Mouse (Mus musculus): Measurements from ENCODE around the gene Gtf2h2. TPM values are rescaled to one million over a fixed set of nuclear protein-coding genes. Genes with fewer than 3 reads are reported as not detected.
"Not testable (repeated sequence)": the region's sequence is repeated elsewhere in the genome, so short reads cannot be mapped to it uniquely, and the experiment has no call there.

Gene Gtf2h2
- total RNA-seq, 4 experiments from 2014 or later, result 16.3 to 29.0 (median 21.0) TPM

DNA sequence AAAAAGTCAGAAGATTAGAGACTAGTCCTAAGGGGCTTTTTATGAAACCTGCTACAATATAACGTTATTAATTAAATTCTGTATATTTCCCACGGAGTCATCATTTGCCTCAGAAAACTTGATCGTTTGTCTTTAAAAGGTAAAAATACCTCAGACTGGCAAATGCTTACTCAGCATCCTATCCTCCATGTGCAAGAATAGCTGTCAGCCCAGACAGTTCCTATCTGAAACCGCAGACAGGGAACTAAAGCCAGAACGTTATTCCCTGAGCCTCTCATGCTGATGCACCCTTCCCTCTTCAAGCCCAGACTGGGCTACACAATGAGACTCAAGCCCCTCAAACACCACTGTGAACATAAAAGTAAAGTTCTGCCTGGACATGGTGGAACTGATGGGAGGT is 2.0 kb downstream of the Gtf2h2 start:
- no peak for DNase-seq (ENCODE audit: low spot score)

DNA sequence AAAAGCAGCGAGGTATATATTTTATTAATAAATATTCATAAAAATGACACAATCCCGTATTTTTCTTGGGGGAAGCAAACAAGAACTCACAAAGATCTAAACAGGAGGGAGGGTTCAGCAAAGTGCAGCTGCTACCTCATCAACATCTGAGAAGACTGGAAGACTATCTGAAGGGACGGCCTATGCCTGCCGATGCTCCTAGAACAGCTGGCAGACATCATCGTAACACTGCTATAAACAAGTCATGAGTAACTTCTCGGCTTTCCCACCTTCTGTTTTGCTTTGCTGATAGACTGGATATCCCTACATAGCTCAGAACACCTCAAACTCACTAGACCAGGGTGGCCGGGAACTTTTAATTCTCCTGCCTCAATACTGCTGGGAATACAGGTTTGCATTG is 8.8 kb downstream of the Gtf2h2 start:
- DNase-seq (ENCODE audit: low spot score), result no peak

DNA sequence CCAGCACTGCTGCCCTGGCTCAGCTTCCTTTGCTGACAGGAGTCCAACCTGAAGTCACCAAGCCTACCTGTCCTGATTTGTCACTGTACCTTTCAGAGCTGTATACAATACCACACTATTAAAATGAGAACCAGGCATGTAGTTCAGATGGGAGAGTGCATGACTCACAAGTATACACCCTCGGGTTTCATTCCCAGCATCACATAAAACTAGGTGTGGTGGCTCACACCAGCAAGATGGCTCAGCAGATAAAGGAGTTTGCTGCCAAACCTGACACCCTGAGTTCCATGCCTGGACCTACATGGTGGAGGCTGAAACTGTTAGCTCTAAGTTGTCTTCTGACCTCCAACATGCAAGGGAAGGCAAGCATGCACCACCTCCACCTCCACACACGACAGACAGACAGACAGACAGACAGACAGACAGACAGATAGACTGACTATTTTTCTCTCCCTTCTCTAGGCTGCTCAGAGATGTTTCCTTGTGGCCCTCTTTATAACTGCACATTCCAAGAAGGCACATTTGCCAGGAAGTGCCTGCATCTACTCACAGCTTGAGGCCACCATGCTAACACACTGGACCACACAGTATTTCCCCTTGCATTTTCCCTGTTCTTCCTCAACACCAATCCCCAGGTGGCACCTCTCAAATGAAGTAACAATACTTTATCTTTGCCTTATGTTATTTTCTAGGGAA is 28.7 kb downstream of the Gtf2h2 start:
- no peak for DNase-seq (ENCODE audit: low spot score)

DNA sequence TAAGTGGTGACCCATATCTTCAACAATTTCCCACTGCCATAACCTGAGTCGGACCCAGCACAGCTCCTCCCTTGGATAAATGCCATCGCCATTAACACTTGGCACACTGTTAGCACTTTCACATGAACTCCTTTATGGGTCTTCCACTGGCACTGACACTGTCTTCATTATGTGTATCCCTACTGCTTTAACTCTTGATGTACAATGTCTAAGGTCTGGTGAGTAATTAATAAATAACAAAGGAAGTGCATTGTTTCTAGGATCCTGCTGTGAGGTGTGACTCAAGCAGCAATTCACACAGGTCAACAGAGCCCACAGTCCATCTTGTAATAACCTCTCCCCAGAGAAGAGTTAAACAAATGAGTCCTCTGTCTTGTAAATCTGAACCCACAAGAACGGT is 31.0 kb downstream of the Gtf2h2 start:
- no peak for DNase-seq (ENCODE audit: low spot score)

DNA sequence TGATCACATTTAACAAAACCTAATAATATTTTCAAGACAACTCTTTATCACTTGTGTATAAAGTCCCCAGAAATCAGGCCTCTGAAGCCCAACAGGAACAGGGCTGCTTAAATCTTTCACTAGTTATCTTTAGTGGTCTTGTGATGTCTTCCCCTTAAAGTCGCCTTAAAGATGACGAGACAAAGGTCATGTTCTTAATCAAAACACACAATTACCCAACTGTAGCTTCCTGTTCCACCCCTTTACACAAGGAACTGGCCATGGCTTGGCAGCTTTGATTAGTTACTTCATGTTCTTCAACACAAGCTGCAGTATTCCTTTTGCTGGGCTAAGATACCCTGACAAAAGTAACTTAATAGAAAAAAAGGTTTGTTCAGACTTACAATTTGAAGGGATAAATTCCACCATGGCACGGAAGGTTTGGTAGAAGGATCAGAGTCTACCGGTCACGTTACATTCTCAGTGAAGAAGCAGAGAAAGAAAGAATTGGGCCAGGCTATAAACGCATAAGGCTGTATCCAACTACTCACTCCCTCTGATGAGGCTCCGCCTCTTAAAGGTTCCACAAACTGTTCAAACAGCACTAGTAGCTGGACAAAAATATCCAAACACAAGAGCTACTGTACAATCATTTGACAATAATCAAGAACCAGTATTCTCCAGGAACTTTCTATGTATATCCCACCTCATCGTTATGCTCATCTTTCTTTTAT is 39.8 kb downstream of the Gtf2h2 start, which contains the start of gene Naip1:
TSS of gene Naip1 (minus strand) at position 455 of the 713 bp plus-strand sequence.
- not testable (repeated sequence) for DNase-seq (ENCODE audit: low spot score)

DNA sequence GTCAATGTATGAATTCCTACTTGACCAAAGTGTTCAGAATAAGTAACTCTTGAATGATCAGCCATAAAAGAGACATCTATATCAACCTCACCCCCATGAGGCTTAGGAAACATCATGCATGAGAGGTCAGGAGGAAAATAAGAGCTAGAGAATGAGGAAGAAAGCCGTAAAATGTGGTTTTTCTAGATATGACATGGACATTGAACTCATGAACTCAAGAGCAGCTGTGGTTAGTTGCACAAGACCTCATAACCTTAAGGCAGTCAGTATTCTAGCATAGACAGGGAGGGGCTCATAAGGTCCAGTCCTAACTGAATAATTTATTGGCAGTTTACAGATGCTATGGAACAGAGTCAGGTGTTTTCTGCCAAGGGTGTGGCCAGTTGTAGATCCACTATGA is 42.9 kb downstream of the Gtf2h2 start:
- no peak for DNase-seq (ENCODE audit: low spot score)

DNA sequence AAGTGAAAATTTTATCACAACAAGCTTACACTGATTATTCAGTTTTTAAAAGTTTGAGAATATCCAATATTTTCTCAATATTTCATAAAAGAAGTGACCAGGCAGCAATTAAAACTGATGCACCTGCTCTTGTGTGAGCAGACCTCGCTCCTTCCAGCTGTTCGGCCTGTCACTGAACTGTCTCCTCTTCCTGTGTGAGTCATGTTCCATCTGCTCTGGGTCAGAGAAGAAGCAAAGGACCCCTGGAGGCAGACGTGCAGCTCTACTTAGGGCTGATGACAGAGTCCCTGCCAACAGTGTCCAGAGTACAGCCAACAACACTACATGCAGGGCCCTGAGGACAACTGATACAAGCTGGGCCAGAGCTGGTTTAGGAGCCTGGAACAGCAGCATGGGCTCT is 52.3 kb downstream of the Gtf2h2 start:
- no peak for DNase-seq (ENCODE audit: low spot score)

DNA sequence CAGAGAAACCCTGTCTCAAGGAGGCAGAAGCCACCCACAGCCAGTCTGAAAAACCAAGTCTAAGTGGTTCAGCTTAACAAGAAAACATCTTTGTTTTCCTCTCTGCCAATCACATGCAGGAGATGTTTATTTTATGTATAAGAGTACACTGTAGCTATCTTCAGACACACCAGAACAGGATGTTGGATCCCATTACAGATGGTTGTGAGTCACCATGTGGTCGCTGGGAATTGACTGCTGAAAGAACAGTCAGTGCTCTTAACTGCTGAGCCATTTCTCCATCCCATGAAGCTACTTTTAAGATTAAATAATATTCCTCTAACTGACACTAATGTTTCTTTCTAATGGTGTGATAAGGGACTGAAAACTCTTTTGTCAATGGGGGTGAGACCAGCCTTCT is 53.7 kb downstream of the Gtf2h2 start:
- DNase-seq (ENCODE audit: low spot score), result no peak

DNA sequence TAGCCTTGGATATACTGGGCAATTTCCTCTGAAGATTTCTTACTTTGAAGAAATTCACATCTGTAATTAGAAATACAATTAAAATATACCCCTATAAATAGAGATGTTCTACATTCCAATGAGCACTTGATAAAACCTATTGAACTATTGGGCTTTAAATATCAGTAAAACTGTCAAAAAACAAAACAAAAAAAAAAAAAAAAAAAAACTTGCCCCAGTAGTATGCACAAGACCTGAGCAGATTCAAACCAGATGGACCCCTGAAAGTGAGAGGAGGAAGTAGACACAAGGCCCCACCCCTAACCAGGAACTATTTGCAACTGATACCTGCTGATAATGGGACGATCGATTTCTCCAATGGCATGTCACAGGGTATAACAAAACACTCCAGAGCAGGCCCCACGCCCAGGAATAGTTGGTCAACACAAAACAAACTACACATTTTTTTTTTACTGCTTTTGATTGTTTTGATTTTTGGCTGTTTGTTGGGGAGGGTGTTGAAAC is 55.0 kb downstream of the Gtf2h2 start:
- DNase-seq (ENCODE audit: low spot score), result no peak

DNA sequence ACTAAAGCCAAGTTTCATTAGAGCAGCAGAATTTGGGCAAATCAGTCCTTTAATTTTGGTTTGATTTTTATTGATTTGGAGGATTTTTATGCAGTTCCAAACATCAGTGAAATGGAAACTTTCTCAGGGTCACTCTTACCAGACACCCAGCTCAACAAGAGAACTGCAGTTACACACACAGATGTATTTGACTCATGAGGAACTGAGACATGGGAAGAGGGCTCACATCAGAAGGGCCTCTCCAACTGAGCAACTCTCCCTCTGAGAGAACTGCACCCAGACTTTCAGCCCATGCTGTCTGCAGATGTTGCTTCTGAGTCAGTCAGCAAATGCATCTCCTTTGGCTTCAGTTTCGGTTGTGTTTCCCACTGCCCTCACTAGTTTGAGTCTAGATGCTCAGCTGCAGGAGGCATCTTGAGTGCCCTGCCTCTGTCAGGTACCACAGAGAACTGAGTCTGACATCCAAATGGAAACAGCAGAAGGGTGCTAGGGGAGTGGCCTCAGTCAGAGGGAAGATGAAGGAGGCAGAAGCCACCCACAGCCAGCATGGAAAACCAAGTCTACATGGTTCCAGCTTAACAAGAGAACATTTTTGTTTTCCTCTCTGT is 55.7 kb downstream of the Gtf2h2 start:
- not testable (repeated sequence) for DNase-seq (ENCODE audit: low spot score)

DNA sequence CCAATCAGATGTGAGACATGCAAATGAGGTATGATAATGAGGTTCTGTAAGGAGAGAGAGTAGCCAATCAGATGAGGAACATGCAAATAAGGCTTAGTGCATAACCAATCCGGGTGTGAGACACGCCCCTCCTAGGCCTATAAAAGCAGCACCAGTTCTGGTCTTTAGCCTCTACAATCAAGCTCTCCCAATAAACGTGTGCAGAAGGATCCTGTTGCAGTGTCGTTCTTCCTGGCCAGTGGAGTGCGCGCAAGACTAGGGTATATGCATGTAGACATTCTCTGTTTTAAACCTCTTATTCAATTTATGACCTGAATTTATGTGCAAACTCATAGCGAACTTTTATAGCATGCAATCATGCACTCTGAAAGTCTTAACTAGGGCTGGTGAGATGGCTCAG is 72.4 kb downstream of the Gtf2h2 start:
- not testable (repeated sequence) for DNase-seq (ENCODE audit: low spot score)

DNA sequence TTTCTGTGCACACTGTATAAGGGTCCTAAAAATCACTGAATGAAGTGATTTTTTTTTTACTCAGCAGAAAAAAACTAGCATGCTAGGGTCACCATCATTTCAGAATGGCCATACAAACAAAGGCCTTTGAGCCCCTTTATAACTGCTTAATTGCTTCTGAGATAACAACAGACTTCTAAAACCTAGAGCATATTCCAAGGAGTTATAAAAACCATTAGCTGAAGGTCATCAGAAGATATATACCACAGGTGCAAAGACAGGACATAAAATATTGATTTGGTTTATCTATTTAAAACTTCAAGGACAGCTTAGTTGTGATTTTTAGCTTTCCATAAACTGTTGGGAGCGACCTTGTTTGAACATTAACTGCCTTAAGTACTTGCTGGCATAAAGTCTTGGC is 78.0 kb downstream of the Gtf2h2 start:
- DNase-seq (ENCODE audit: low spot score), result no peak

Other genes starting within 250 kb of the Gtf2h2 start
- under 1 TPM; 0.19 to 0.78 (median 0.36) TPM for gene Naip5, start 246.3 kb downstream of the Gtf2h2 start, total RNA-seq (2022)
- under 1 TPM; 0.08 to 0.52 (median 0.16) TPM for gene Naip6, start 174.9 kb downstream of the Gtf2h2 start, total RNA-seq (2022)
- under 1 TPM in 1 of 4 experiments, not detected in 3; 0.46 TPM for gene Naip1, start 39.7 kb downstream of the Gtf2h2 start, total RNA-seq (2022)
- gene Ocln, start 60.1 kb upstream of the Gtf2h2 start, total RNA-seq (2022), result 1 to 10 TPM in 1 of 4 experiments, under 1 TPM in 3; 0.24 to 1.1 (median 0.66) TPM
- under 1 TPM; 0.37 to 0.90 (median 0.63) TPM for gene Marveld2, start 124.4 kb upstream of the Gtf2h2 start, total RNA-seq (2022)
- 10 to 100 TPM; 57.2 to 64.6 (median 60.3) TPM for gene Ak6, start 158.4 kb upstream of the Gtf2h2 start, total RNA-seq (2022)
- gene Rad17, start 158.5 kb upstream of the Gtf2h2 start, total RNA-seq (2022), result 10 to 100 TPM; 13.4 to 16.6 (median 15.6) TPM
- 10 to 100 TPM in 3 of 4 experiments, 1 to 10 TPM in 1; 9.1 to 14.5 (median 12.1) TPM for gene Taf9, start 159.0 kb upstream of the Gtf2h2 start, total RNA-seq (2022)
- under 1 TPM; 0.33 to 0.60 (median 0.44) TPM for gene Ccdc125, start 177.1 kb upstream of the Gtf2h2 start, total RNA-seq (2022)
- 10 to 100 TPM; 17.1 to 24.8 (median 19.6) TPM for gene Cdk7, start 238.4 kb upstream of the Gtf2h2 start, total RNA-seq (2022)